Mouse (Mus musculus) G1E (cell line): ENCODE data around the gene Gprc5b. TPM values are rescaled to one million over a fixed set of nuclear protein-coding genes. Genes with fewer than 3 reads are reported as not detected.

ENCODE experiments used
- ATAC-seq: 2 replicates; pipeline ENCODE4 v1.8.0; 2016; ENCODE audit warnings: mild to moderate bottlenecking; ENCODE audit not compliant: insufficient number of reproducible peaks, poor library complexity, low FRiP score, severe bottlenecking; ENCODE audit errors: extremely low read depth
- DNase-seq: peaks from one replicate; pipeline ENCODE4 v3.0.0; 2012; ENCODE audit warnings: low spot score
- H3K27me3 ChIP-seq: 2 replicates; pipeline ENCODE4 v1.6.1; 2012; ENCODE audit warnings: mild to moderate bottlenecking, low read length, inconsistent platforms; ENCODE audit not compliant: insufficient read depth
- H3K36me3 ChIP-seq: replicated peaks from 2 replicates; pipeline ENCODE3; 2012; ENCODE audit warnings: mild to moderate bottlenecking, inconsistent platforms
- H3K4me1 ChIP-seq: 2 replicates; pipeline ENCODE4 v1.6.1; 2012; ENCODE audit warnings: low read depth, low read length, inconsistent platforms, mixed read lengths; ENCODE audit not compliant: insufficient read depth
- H3K4me3 ChIP-seq: 2 replicates; pipeline ENCODE4 v1.5.1; 2012; ENCODE audit warnings: low read depth, mild to moderate bottlenecking, inconsistent platforms, low read length, moderate library complexity, mixed read lengths
- H3K9me3 ChIP-seq: replicated peaks from 2 replicates; pipeline ENCODE4 v1.6.1; 2012; ENCODE audit warnings: inconsistent platforms
- CTCF ChIP-seq: IDR thresholded peaks from 2 replicates; pipeline ENCODE4 v1.5.1; 2012; ENCODE audit warnings: low read depth, low read length, inconsistent platforms, mixed read lengths
- GATA1 ChIP-seq: IDR thresholded peaks from 2 replicates; pipeline ENCODE4 v1.6.1; 2012; ENCODE audit warnings: borderline replicate concordance, low read length, inconsistent platforms, mixed read lengths
- GATA2 ChIP-seq: IDR thresholded peaks from 2 replicates; pipeline ENCODE4 v1.6.1; 2012; ENCODE audit warnings: low read depth, low read length, inconsistent platforms, borderline replicate concordance
- POLR2AphosphoS5 ChIP-seq: IDR thresholded peaks from 2 replicates; pipeline ENCODE4 v1.6.1; 2012; ENCODE audit warnings: low read depth, low read length, inconsistent platforms; ENCODE audit not compliant: insufficient replicate concordance
- TAL1 ChIP-seq: conservative IDR thresholded peaks from 2 replicates; pipeline ENCODE4 v1.6.1; 2012; ENCODE audit warnings: low read depth, low read length, inconsistent platforms, mixed read lengths
- polyA plus RNA-seq: library from polyadenylated mRNA; stranded (reverse); fragments of >175 nt; gene quantifications from 2 replicates; pipeline ENCODE4 v1.2.3, GENCODE M21; 2012
- total RNA-seq, 2 experiments: library from RNA; stranded (forward) in 1 of 2; stranded (reverse) in 1 of 2; fragments of 200-1000 nt in 1 of 2; fragments of >200 nt in 1 of 2; fragmentation: Nextera tagmentation in 1 of 2; gene quantifications; 2 replicates each; pipeline ENCODE4 v1.2.3; 2014 to 2017

The Gprc5b gene
- total and polyA plus RNA-seq, 3 experiments: 0.16 TPM; not detected in 2

DNA sequence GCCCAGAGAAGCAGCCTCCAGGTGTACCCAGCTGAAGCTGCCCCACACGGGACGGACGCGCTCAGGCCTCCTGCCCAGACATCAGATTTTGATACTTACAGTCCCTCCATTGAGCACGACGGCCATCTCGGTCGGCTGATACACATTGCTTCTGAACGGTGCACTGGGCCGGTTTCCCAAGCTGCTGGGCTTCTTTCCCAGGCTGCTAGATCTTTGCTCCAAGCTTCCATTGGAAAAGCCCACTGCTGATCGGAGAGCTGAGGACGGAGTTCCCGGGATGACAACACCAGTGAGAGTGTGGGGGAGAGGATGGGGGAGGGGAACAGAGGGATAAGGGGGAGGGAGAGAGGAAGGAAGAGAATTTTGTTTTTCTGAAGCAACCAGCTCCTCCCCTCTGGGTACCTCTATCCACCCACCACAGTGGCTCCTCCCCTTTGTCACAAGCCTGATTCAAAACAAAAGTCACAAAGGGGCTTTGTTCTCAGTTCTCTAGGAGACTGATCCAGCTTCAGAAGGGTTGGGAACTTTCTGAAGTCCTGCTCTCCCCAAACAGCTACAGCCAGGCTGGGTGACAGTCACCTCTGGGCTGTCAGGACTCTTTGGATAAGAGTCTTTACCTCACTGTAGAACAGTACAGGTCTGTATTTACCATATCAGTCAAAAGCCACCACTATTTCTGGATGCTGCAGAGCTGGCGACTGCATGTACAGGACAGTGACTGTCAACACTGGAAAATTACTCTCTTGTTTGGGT lies 18.4 kb downstream of the Gprc5b start:
- H3K4me3 ChIP-seq: no peak overlapping the region
- DNase-seq (no peak), ATAC-seq (no peak)
- H3K27me3 ChIP-seq: no peaks in the 10 kb centered on the region
- no peaks in the 10 kb centered on the region for H3K36me3 ChIP-seq
- no peaks in the 10 kb centered on the region for H3K4me1 ChIP-seq
- no peak for TF ChIP-seq TAL1
- no peak for TF ChIP-seq CTCF
- TF ChIP-seq GATA2: no peak
- no peak for TF ChIP-seq GATA1
- TF ChIP-seq POLR2AphosphoS5: no peak
- no peaks in the 10 kb centered on the region for H3K9me3 ChIP-seq

DNA sequence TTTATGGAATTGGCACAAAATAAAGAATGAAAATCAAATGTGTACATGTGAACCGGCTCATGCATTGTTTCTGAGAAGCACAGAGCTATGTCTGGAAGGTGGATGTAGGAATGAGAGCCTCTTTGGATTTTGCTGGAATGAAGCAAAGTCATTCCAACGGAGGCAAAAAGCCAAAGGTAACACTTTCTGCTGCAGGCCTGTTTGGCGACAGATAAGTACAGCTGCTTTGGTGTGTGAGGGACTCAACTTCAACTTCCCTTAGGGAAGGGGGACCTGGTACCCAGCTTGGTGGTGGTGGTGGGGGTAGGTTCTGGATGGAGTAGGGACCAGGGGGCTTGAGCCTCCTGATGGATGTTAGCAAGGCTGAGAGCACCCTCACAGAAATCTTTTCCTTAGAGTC lies 19.2 kb downstream of the Gprc5b start:
- ATAC-seq: no peak
- TF ChIP-seq CTCF: no peak
- TF ChIP-seq GATA1: no peak
- no peak for TF ChIP-seq TAL1
- no peak for TF ChIP-seq GATA2
- TF ChIP-seq POLR2AphosphoS5: no peak

GRCm38 (mm10) chr7:118973377-118973776 lies 21.6 kb downstream of the Gprc5b start:
- H3K9me3 ChIP-seq: no peaks in the 10 kb centered on the region
- TF ChIP-seq CTCF: no peak
- no peak for TF ChIP-seq GATA2
- no peak for TF ChIP-seq GATA1
- TF ChIP-seq TAL1: no peak
- TF ChIP-seq POLR2AphosphoS5: no peak
- H3K36me3 ChIP-seq: no peaks in the 10 kb centered on the region
- H3K4me1 ChIP-seq: no peaks in the 10 kb centered on the region
- ATAC-seq (no peak), DNase-seq (no peak)
- no peaks in the 10 kb centered on the region for H3K27me3 ChIP-seq
- no peak overlapping the region for H3K4me3 ChIP-seq

More for the DNA sequence above, 19.2 kb downstream of the Gprc5b start:
- H3K27me3 ChIP-seq: no peaks in the 10 kb centered on the region
- no peak for DNase-seq
- H3K4me1 ChIP-seq: no peaks in the 10 kb centered on the region
- no peaks in the 10 kb centered on the region for H3K36me3 ChIP-seq
- H3K4me3 ChIP-seq: no peak overlapping the region
- H3K9me3 ChIP-seq: no peaks in the 10 kb centered on the region

- no peak overlapping the region for H3K4me3 ChIP-seq
- no peaks in the 10 kb centered on the region for H3K36me3 ChIP-seq
- H3K9me3 ChIP-seq: no peaks in the 10 kb centered on the region
- H3K4me1 ChIP-seq: no peaks in the 10 kb centered on the region
- TF ChIP-seq POLR2AphosphoS5: no peak
- no peak for TF ChIP-seq TAL1
- no peak for TF ChIP-seq CTCF
- TF ChIP-seq GATA2: no peak
- no peak for TF ChIP-seq GATA1
- no peaks in the 10 kb centered on the region for H3K27me3 ChIP-seq
- DNase-seq (no peak), ATAC-seq (no peak)
These were observed 22.7 kb downstream of the Gprc5b start for GRCm38 (mm10) chr7:118972306-118972705.

- H3K4me3 ChIP-seq: no peak overlapping the region
These were observed 23.5 kb downstream of the Gprc5b start for GRCm38 (mm10) chr7:118971499-118971898.

DNA sequence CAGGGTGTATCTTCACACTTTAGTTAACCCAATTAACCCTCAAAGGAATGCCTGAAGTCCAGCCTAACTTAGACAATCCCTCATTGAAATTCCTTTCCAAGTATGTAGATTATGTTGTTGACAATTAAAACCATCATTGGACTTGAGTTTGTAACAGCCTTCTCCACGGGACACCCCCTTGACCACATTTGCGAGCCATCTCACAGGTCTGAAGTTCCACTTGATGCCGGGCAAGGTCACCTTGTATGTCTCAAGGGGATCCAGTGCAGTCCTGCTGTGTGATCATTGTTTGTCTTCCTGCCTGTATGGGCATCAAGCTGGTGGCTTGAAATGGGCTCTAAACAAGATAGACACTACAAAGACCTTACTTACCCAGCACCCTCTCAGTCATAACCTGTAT lies 26.1 kb downstream of the Gprc5b start:
- no peak for TF ChIP-seq GATA2
- TF ChIP-seq POLR2AphosphoS5: no peak
- TF ChIP-seq GATA1: no peak
- TF ChIP-seq CTCF: no peak
- no peak for TF ChIP-seq TAL1
- Histone ChIP-seq H3K36me3 (no peaks in the 10 kb centered on the region), H3K4me3 (no peak overlapping the region), H3K9me3 (no peaks in the 10 kb centered on the region), H3K4me1 (no peaks in the 10 kb centered on the region), H3K27me3 (no peaks in the 10 kb centered on the region)
- ATAC-seq: no peak
- no peak for DNase-seq

More at GRCm38 (mm10) chr7:118971499-118971898, 23.5 kb downstream of the Gprc5b start:
- Histone ChIP-seq H3K4me1 (no peaks in the 10 kb centered on the region), H3K27me3 (no peaks in the 10 kb centered on the region), H3K36me3 (no peaks in the 10 kb centered on the region), H3K9me3 (no peaks in the 10 kb centered on the region)
- DNase-seq: no peak
- no peak for ATAC-seq
- no peak for TF ChIP-seq POLR2AphosphoS5
- TF ChIP-seq TAL1: no peak
- no peak for TF ChIP-seq GATA2
- no peak for TF ChIP-seq GATA1
- TF ChIP-seq CTCF: no peak
